Mouse (Mus musculus) liver, postnatal 0 days (tissue): Measurements from ENCODE around the gene Dgki. TPM values are rescaled to one million over a fixed set of nuclear protein-coding genes. Genes with fewer than 3 reads are reported as not detected.

ENCODE experiments used
- ATAC-seq: fragments of 200-750 bp; cut with Nextera tagmentation; 2 replicates; pipeline ENCODE4 v1.8.0; 2017; ENCODE audit warnings: mild to moderate bottlenecking, moderate library complexity
- DNase-seq: peaks from one replicate; pipeline ENCODE4 v3.0.0-alpha.2; 2016
- H3K27ac ChIP-seq: fragments of 300-500 bp; sonication (generic); 2 replicates; pipeline ENCODE4 v1.5.1; 2014; ENCODE audit warnings: antibody characterized with exemption, moderate library complexity, mild to moderate bottlenecking, low read depth
- H3K27me3 ChIP-seq: fragments of 300-500 bp; sonication (generic); 2 replicates; pipeline ENCODE4 v1.6.1; 2014; ENCODE audit warnings: low read length, control low read depth, mixed read lengths; ENCODE audit not compliant: insufficient read depth
- H3K36me3 ChIP-seq: fragments of 300-500 bp; sonication (generic); replicated peaks from 2 replicates; pipeline ENCODE4 v1.6.1; 2014; ENCODE audit warnings: mild to moderate bottlenecking, control low read depth, low read length, moderate library complexity, mixed read lengths; ENCODE audit not compliant: insufficient read depth
- H3K4me1 ChIP-seq: fragments of 300-500 bp; sonication (generic); 2 replicates; pipeline ENCODE4 v1.6.1; 2014; ENCODE audit warnings: antibody characterized with exemption, mild to moderate bottlenecking, control low read depth; ENCODE audit not compliant: insufficient read depth
- H3K4me2 ChIP-seq: fragments of 300-500 bp; sonication (generic); 2 replicates; pipeline ENCODE4 v1.6.1; 2014; ENCODE audit warnings: low read depth, mild to moderate bottlenecking, low read length, moderate library complexity, mixed read lengths
- H3K4me3 ChIP-seq: fragments of 300-500 bp; sonication (generic); 2 replicates; pipeline ENCODE4 v1.5.1; 2014; ENCODE audit warnings: low read depth, low read length
- H3K9ac ChIP-seq: fragments of 300-500 bp; sonication (generic); replicated peaks from 2 replicates; pipeline ENCODE4 v1.6.1; 2014; ENCODE audit warnings: mild to moderate bottlenecking, moderate library complexity
- H3K9me3 ChIP-seq: fragments of 300-500 bp; sonication (generic); 2 replicates; pipeline ENCODE4 v1.6.1; 2016; ENCODE audit warnings: mild to moderate bottlenecking, control low read depth, low read length, mixed read lengths
- CTCF ChIP-seq: sonication (generic); IDR thresholded peaks from 2 replicates; pipeline ENCODE4 v1.5.1; 2016; ENCODE audit warnings: antibody characterized with exemption, low read depth
- EP300 ChIP-seq: IDR thresholded peaks from 2 replicates; pipeline ENCODE4 v1.6.1; 2016; ENCODE audit warnings: antibody characterized with exemption, low read depth, mild to moderate bottlenecking
- WGBS: fragments of 180-500 bp; shearing (Covaris S2); extraction: QIAGEN DNeasy Blood & Tissue Kit; methylation state at CpG from one replicate; pipeline ENCODE4 v1.1.7; 2014; ENCODE audit not compliant: insufficient replicate concordance; 5-methylcytosine and 5-hydroxymethylcytosine counted together
- polyA plus RNA-seq: library from polyadenylated mRNA; unstranded; fragments of >200 nt; fragmentation: Nextera tagmentation; extraction: Ambion mirVana; gene quantifications from 2 replicates; pipeline ENCODE4 v1.2.1, GENCODE M21; 2015

Dgki gene
- polyA plus RNA-seq: 0.34 and 0.56 TPM in 2 replicates

- H3K4me3 ChIP-seq: peak within 1 kb of the TSS; percentile 38
- H3K9ac ChIP-seq: no peak within 1 kb of the TSS
- no peaks in the 10 kb centered on the region for H3K9me3 ChIP-seq
- under 1% methylated on average over 39 of the region's 65 CpGs for WGBS
- peak within 1 kb of the TSS; percentile 64 for H3K4me2 ChIP-seq
- peaks cover 40% of the 10 kb centered on the region for H3K27me3 ChIP-seq
- no peak for DNase-seq
- no peaks in the 10 kb centered on the region for H3K36me3 ChIP-seq
- ATAC-seq: no peak
- peaks cover 2% of the 10 kb centered on the region; the same call in 1 of the 2 replicates for H3K4me1 ChIP-seq
- no peak within 1 kb of the TSS for H3K27ac ChIP-seq
- TF ChIP-seq CTCF: no peak
- TF ChIP-seq EP300: no peak
Measured at GRCm38 (mm10) chr6:37299562-37300390, at the start of gene Dgki. TSS of gene Dgki (minus strand) at chr6:37300184.

GRCm38 (mm10) chr6:37347606-37348005 is 47.6 kb upstream of the Dgki start:
- no peaks in the 10 kb centered on the region for H3K9me3 ChIP-seq
- no peak overlapping the region for H3K4me2 ChIP-seq
- 66% methylated on average over 5 of the region's 5 CpGs for WGBS
- H3K27ac ChIP-seq: no peak overlapping the region
- H3K4me3 ChIP-seq: no peak overlapping the region
- H3K27me3 ChIP-seq: no peaks in the 10 kb centered on the region
- ATAC-seq: no peak; the same call in 1 of the 2 replicates
- no peaks in the 10 kb centered on the region for H3K4me1 ChIP-seq
- TF ChIP-seq CTCF (no peak), EP300 (no peak)
- no peak for DNase-seq
- H3K9ac ChIP-seq: no peak overlapping the region
- 0 out of 2 replicates have a peak, but pooled peaks cover 7% of the 10 kb centered on the region for H3K36me3 ChIP-seq

GRCm38 (mm10) chr6:37338055-37338454 is 38.1 kb upstream of the Dgki start:
- Histone ChIP-seq H3K9me3 (no peaks in the 10 kb centered on the region), H3K36me3 (peaks cover 27% of the 10 kb centered on the region), H3K27ac (no peak overlapping the region), H3K4me3 (no peak overlapping the region), H3K9ac (no peak overlapping the region), H3K27me3 (no peaks in the 10 kb centered on the region), H3K4me1 (no peaks in the 10 kb centered on the region), H3K4me2 (no peak overlapping the region)
- ATAC-seq (no peak), DNase-seq (no peak)
- 67% methylated on average over 5 of the region's 5 CpGs for WGBS
- no peak for TF ChIP-seq EP300
- TF ChIP-seq CTCF: no peak

GRCm38 (mm10) chr6:37336831-37337260 is 36.9 kb upstream of the Dgki start:
- DNase-seq (no peak), ATAC-seq (no peak)
- 52% methylated on average over 5 of the region's 5 CpGs for WGBS

DNA sequence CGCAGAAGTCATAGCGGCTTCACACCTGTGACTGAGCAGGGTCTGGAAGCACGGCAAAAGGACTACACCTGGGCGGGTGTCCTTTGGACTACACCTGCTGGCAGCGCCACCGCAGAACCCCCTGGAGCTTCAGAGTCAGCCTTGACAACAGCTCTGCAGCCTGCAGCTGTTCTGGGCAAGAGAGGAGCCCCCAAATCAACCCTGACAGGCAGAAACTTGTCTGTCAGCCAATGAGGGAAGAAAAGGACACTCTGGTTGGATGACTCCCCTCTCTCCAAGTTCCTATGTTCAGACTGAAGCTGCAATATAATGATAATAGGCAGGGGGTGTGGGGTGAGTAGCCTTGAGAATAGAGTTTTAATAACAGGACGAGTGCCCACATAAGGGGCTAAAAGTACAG is 36.4 kb upstream of the Dgki start:
- H3K4me1 ChIP-seq: no peaks in the 10 kb centered on the region
- peaks cover 36% of the 10 kb centered on the region for H3K36me3 ChIP-seq
- H3K27me3 ChIP-seq: no peaks in the 10 kb centered on the region
- no peak overlapping the region for H3K27ac ChIP-seq
- DNase-seq (no peak), ATAC-seq (no peak)
- H3K9ac ChIP-seq: no peak overlapping the region
- H3K4me3 ChIP-seq: no peak overlapping the region
- no peak overlapping the region for H3K4me2 ChIP-seq
- no peak for TF ChIP-seq CTCF
- H3K9me3 ChIP-seq: no peaks in the 10 kb centered on the region
- WGBS: 73% methylated on average over 7 of the region's 7 CpGs

More at GRCm38 (mm10) chr6:37336831-37337260, 36.9 kb upstream of the Dgki start:
- Histone ChIP-seq H3K4me2 (no peak overlapping the region), H3K36me3 (peaks cover 31% of the 10 kb centered on the region), H3K4me1 (no peaks in the 10 kb centered on the region), H3K4me3 (no peak overlapping the region), H3K9me3 (no peaks in the 10 kb centered on the region), H3K27me3 (no peaks in the 10 kb centered on the region), H3K27ac (no peak overlapping the region), H3K9ac (no peak overlapping the region)
- TF ChIP-seq EP300 (no peak), CTCF (no peak)

DNA sequence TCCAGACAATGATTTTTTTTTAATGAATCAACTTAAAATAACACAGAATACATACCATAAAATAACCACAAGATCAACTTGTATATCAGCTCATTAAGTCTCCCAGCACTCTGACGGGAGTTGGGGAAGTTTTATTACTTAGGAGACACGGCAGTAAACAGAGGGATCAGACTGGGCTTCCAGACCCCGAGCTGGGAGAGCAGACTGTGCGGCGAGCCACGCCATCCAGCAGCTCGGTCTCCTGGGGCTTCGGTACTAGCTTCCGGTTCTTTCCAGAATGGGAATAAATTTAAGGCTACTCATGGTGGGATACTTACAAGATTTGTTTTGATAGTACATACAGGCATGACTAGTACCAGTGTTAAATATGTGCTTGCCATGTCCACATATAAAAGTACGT is 32.9 kb upstream of the Dgki start:
- no peak for ATAC-seq
- Histone ChIP-seq H3K4me1 (no peaks in the 10 kb centered on the region), H3K9me3 (no peaks in the 10 kb centered on the region), H3K36me3 (peaks cover 36% of the 10 kb centered on the region), H3K27ac (no peak overlapping the region), H3K4me2 (no peak overlapping the region), H3K27me3 (no peaks in the 10 kb centered on the region), H3K9ac (no peak overlapping the region), H3K4me3 (no peak overlapping the region)
- 79% methylated on average over 10 of the region's 10 CpGs for WGBS
- TF ChIP-seq EP300 (no peak), CTCF (no peak)
- no peak for DNase-seq
